Mouse (Mus musculus) splenic B cell, adult 2 months (primary cell): Measurements from ENCODE around the gene Ifit2.
A peak's percentile ranks its signal among the peaks of the same experiment; 100 is the strongest.
"Not testable (repeated sequence)": the region's sequence is repeated elsewhere in the genome, so short reads cannot be mapped to it uniquely, and the experiment has no call there.

Experiments
- DNase-seq: peaks from one replicate; pipeline ENCODE4 v3.0.0-alpha.2; 2011; ENCODE audit warnings: low read depth, low spot score
- H3K27me3 ChIP-seq: 2 replicates; pipeline ENCODE4 v1.6.1; 2012; ENCODE audit warnings: mild to moderate bottlenecking, low read length, moderate library complexity, mixed read lengths; ENCODE audit not compliant: control insufficient read depth, poor library complexity, insufficient read depth, severe bottlenecking
- H3K36me3 ChIP-seq: 2 replicates; pipeline ENCODE4 v1.6.1; 2012; ENCODE audit warnings: mild to moderate bottlenecking, low read length, moderate library complexity, mixed read lengths; ENCODE audit not compliant: control insufficient read depth, poor library complexity, insufficient read depth, severe bottlenecking

The Ifit2 gene

GRCm38 (mm10) chr19:34568988-34569895 is 18.7 kb downstream of the Ifit2 start:
- no peaks in the 10 kb centered on the region for H3K27me3 ChIP-seq
- peaks cover 2% of the 10 kb centered on the region; the same call in 1 of the 2 replicates for H3K36me3 ChIP-seq
- no peak for DNase-seq

GRCm38 (mm10) chr19:34569896-34570476 is 19.5 kb downstream of the Ifit2 start:
- peak; percentile 42 for DNase-seq
- peaks cover 2% of the 10 kb centered on the region; the same call in 1 of the 2 replicates for H3K36me3 ChIP-seq
- no peaks in the 10 kb centered on the region for H3K27me3 ChIP-seq

GRCm38 (mm10) chr19:34571080-34571479 is 20.6 kb downstream of the Ifit2 start:
- Histone ChIP-seq H3K36me3 (peaks cover 2% of the 10 kb centered on the region; the same call in 1 of the 2 replicates), H3K27me3 (no peaks in the 10 kb centered on the region)
- no peak for DNase-seq

GRCm38 (mm10) chr19:34573650-34574049 is 23.2 kb downstream of the Ifit2 start:
- Histone ChIP-seq H3K27me3 (no peaks in the 10 kb centered on the region), H3K36me3 (peaks cover 2% of the 10 kb centered on the region; the same call in 1 of the 2 replicates)
- no peak for DNase-seq

DNA sequence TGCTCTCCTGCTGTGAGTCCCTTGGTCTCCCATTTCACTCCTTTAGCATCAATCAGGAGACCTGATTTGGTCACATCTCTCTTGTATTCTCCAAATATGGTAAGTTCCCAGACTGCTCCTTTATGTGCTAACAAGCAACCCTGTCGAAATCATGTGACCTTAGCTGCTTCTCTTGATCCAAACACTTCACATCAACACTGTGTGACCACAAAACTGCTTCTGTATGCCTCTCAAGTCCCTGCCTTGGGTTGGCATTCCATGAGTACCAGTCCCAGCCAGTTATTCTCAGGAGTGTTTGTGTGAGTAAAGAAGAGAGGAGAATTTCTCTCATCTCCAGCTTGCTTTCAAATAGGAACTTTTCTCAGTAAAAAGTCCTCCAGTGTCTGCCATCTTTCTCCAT is 26.6 kb downstream of the Ifit2 start:
- peaks cover 2% of the 10 kb centered on the region; the same call in 1 of the 2 replicates for H3K36me3 ChIP-seq
- H3K27me3 ChIP-seq = no peaks in the 10 kb centered on the region
- no peak for DNase-seq

DNA sequence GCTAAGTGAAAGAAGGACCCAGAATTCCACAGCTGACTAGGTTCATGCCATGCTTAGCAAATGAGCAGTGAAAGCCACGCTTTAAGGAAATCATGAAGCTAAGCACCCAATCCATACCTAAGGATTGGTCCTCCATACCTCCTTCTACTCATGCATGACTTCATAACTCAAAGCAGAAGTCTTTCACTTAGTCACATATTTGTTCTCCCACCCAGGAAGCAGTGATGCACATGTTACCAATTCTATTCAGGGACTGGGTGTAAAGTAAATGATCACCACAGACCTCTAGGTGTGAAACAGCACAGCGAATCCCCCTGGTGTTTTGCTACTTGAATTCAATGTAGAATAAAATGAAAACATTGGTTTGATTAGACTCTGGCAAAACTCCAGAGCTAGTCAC is 32.2 kb downstream of the Ifit2 start:
- H3K27me3 ChIP-seq, H3K36me3 ChIP-seq, DNase-seq: not testable (repeated sequence)

- H3K36me3 ChIP-seq, H3K27me3 ChIP-seq, DNase-seq: not testable (repeated sequence)
Observed at GRCm38 (mm10) chr19:34583126-34583766, 32.8 kb downstream of the Ifit2 start, which contains the start of gene Ifit3. TSS of gene Ifit3 (plus strand) at chr19:34583531.

DNA sequence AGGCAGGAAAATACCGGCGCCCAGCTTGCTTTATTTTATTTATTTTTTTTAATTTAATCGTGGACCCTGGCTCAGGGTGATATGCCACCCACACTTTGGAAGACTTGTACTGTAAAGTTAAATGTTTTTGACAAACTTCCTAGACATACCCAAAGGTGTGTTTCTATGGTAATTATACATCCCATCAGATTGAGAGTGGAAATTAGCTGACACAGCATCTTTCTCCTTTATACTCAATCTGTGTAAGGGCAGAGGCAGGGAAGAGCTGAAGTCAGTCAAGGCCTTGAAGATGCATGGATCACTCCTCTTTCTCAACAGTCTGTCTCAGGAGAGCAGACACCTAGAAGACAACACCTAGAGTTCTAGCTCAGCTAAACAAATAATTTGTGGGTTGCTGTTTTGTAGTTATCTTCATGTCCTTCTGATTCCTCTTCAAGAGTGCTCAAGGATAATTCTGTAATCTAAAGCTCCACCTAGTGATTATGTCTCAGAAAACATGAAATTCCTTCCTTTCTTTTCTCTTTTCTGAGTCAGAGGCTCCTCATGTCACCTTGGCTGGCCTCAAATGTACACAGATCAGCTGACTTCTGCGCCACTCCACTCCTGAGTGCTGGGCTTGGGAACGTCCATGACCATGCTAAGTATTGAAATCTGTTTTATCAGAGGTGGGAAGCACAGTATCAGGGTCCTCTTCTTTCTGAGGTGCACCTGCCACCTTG is 35.4 kb downstream of the Ifit2 start:
- DNase-seq, H3K36me3 ChIP-seq, H3K27me3 ChIP-seq: not testable (repeated sequence)

DNA sequence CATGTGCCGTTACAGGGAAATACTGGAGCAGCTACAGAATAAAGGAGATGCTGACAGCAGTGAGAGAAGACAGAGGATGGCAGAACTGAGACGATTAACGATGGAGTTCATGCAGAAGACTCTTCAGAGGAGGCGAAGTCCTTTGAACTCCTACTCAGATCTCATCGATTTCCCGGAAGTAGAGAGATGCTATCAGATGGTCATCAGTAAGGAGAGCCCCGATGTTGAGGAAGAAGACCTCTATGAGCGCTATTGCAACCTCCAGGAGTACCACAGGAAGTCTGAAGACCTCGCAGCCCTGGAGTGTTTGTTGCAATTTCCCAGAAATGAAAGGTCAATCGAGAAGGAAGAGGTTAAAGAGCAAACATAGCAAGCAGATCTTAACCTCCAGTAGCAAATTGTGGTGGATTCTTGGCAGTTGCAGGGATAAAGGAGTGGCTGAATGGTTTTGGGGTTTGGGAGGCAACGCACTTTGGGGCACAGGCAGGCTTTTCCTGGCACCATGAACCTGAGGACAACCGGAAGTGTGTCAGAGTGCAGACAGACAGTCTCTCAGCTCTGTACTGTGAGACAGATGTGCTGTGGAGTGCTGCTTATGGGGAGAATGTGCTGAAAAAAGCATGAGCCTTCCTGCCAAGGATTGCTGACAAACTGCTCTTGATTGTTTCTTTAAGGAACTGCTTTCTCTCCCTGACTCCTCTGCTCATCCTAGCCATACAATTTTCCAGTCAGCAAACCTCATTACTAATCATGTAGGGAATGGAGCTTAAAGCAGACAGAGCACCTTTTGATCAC is 37.6 kb downstream of the Ifit2 start:
- DNase-seq = not testable (repeated sequence)

GRCm38 (mm10) chr19:34588959-34589358 is 38.5 kb downstream of the Ifit2 start:
- DNase-seq = no peak
- H3K36me3 ChIP-seq = no peaks in the 10 kb centered on the region

More for the DNA sequence above, 37.6 kb downstream of the Ifit2 start:
- not testable (repeated sequence) for H3K27me3 ChIP-seq, H3K36me3 ChIP-seq

GRCm38 (mm10) chr19:34593456-34593855 is 43.0 kb downstream of the Ifit2 start:
- Histone ChIP-seq H3K27me3 (no peaks in the 10 kb centered on the region), H3K36me3 (no peaks in the 10 kb centered on the region)
- DNase-seq = peak; percentile 61

More at GRCm38 (mm10) chr19:34588959-34589358, 38.5 kb downstream of the Ifit2 start:
- no peaks in the 10 kb centered on the region for H3K27me3 ChIP-seq

GRCm38 (mm10) chr19:34594523-34594922 is 44.0 kb downstream of the Ifit2 start:
- H3K27me3 ChIP-seq, DNase-seq, H3K36me3 ChIP-seq: not testable (repeated sequence)

- no peak for DNase-seq
- H3K36me3 ChIP-seq = no peaks in the 10 kb centered on the region
- H3K27me3 ChIP-seq = no peaks in the 10 kb centered on the region
Observed at GRCm38 (mm10) chr19:34596811-34597210, 46.3 kb downstream of the Ifit2 start.

DNA sequence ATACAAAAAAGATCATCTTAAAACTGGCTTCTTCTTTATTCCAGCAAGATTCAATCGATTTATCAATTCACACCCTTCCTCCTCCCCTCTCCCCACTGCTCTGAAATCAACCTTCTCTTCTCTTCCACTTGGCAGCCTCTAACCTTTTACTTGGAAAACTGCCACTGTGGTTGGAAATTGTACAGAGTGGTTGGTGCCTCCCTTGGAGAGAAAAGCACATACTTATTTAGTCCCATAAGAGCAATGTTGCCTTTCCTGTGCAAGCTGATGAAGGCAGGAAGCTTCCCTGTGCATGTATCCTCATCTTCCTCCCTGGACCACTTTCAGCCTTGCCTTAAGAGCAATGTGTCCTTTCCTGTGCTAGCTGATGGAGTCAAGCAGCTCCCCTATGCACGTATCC is 47.8 kb downstream of the Ifit2 start:
- H3K36me3 ChIP-seq = no peaks in the 10 kb centered on the region
- no peaks in the 10 kb centered on the region for H3K27me3 ChIP-seq
- DNase-seq = no peak
